Mouse (Mus musculus) heart, embryonic 14.5 days (tissue): ENCODE measurements around the gene Tenm2. TPM values are rescaled to one million over a fixed set of nuclear protein-coding genes. Genes with fewer than 3 reads are reported as not detected.

Source experiments
- ATAC-seq: fragments of 200-750 bp; cut with Nextera tagmentation; 2 replicates; pipeline ENCODE4 v1.8.0; 2017; ENCODE audit warnings: low read depth, moderate TSS enrichment; ENCODE audit not compliant: insufficient number of reproducible peaks, insufficient read depth, low FRiP score
- H3K27ac ChIP-seq, 2 experiments: fragments of 200-500 bp in 1 of 2; fragments of 300-500 bp in 1 of 2; sonication (generic) in 1 of 2; replicated peaks in 1 of 2; 2 replicates each; pipeline ENCODE4 v1.5.1; 2012 to 2014; ENCODE audit warnings: low read depth in 2 of 2, low read length in 2 of 2, control low read depth in 1 of 2, mild to moderate bottlenecking in 1 of 2, mixed read lengths in 1 of 2; ENCODE audit not compliant: control insufficient read depth in 1 of 2, insufficient read depth in 1 of 2
- H3K27me3 ChIP-seq: fragments of 300-500 bp; sonication (generic); 2 replicates; pipeline ENCODE4 v1.6.1; 2014; ENCODE audit warnings: mild to moderate bottlenecking, low read length, control low read depth; ENCODE audit not compliant: control insufficient read depth, insufficient read depth
- H3K36me3 ChIP-seq: fragments of 300-500 bp; sonication (generic); 2 replicates; pipeline ENCODE4 v1.6.1; 2014; ENCODE audit warnings: mild to moderate bottlenecking, control low read depth, low read length, mixed read lengths; ENCODE audit not compliant: control insufficient read depth, insufficient read depth
- H3K4me1 ChIP-seq, 2 experiments: fragments of 200-500 bp in 1 of 2; fragments of 300-500 bp in 1 of 2; sonication (generic) in 1 of 2; 2 replicates each; pipeline ENCODE4 v1.6.1; 2012 to 2014; ENCODE audit warnings: low read length in 2 of 2, control low read depth in 1 of 2, mixed read lengths in 1 of 2; ENCODE audit not compliant: control insufficient read depth in 2 of 2, insufficient read depth in 2 of 2
- H3K4me2 ChIP-seq: fragments of 300-500 bp; sonication (generic); 2 replicates; pipeline ENCODE4 v1.6.1; 2014; ENCODE audit warnings: mild to moderate bottlenecking, low read length
- H3K4me3 ChIP-seq, 2 experiments: fragments of 200-500 bp in 1 of 2; fragments of 300-500 bp in 1 of 2; sonication (generic) in 1 of 2; 2 replicates each; pipeline ENCODE4 v1.5.1; 2012 to 2014; ENCODE audit warnings: low read length in 2 of 2, mild to moderate bottlenecking in 2 of 2, control low read depth in 1 of 2, low read depth in 1 of 2, moderate library complexity in 1 of 2; ENCODE audit not compliant: control insufficient read depth in 1 of 2, insufficient read depth in 1 of 2
- H3K9ac ChIP-seq: fragments of 300-500 bp; sonication (generic); 2 replicates; pipeline ENCODE4 v1.6.1; 2014; ENCODE audit warnings: mild to moderate bottlenecking, low read length
- H3K9me3 ChIP-seq: fragments of 300-500 bp; sonication (generic); 2 replicates; pipeline ENCODE4 v1.6.1; 2016; ENCODE audit warnings: low read length, control low read depth; ENCODE audit not compliant: control insufficient read depth
- WGBS: fragments of 180-500 bp; shearing (Covaris S2); extraction: QIAGEN DNeasy Blood & Tissue Kit; methylation state at CpG from one replicate; pipeline ENCODE4 v1.1.7; 2014; 5-methylcytosine and 5-hydroxymethylcytosine counted together
- polyA plus RNA-seq: library from polyadenylated mRNA; unstranded; fragments of >200 nt; fragmentation: Nextera tagmentation; extraction: Ambion mirVana; gene quantifications from 2 replicates; pipeline ENCODE4 v1.2.1, GENCODE M21; 2014

The Tenm2 gene
- polyA plus RNA-seq, 1 experiment from 2014 or later: 0.96 TPM

GRCm38 (mm10) chr11:36072646-36073045 lies 1163.1 kb downstream of the Tenm2 start:
- H3K36me3 ChIP-seq: no peaks in the 10 kb centered on the region
- no peak overlapping the region for H3K9ac ChIP-seq
- ATAC-seq: no peak
- H3K27me3 ChIP-seq: no peaks in the 10 kb centered on the region
- H3K4me3 ChIP-seq: no peak overlapping the region
- peaks cover 4 to 7% of the 10 kb centered on the region in 2 experiments; a peak in 2 of 4 replicates for H3K4me1 ChIP-seq
- 67% methylated on average over 5 of the region's 5 CpGs for WGBS
- no peaks in the 10 kb centered on the region for H3K9me3 ChIP-seq
- no peak overlapping the region for H3K4me2 ChIP-seq
- no peak overlapping the region for H3K27ac ChIP-seq

DNA sequence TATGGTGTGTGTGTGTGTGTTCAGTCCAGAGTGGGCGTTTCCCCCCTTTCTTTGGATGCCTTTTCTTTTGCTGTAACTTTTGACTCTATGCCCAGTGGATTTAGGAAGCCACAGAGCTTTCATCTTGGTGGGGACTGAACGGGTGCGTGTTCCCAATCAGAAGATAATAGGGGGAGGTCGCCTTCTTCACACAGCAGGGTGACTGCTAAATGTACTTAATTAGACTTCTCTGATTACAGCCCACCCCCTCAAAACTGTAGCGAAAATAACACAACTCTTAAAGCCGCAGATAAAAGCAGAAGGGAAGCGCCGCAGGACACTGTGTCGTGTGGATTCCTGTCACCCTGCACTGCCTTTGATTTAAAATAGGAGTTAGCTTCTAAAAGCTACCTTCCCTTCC lies 1163.7 kb downstream of the Tenm2 start:
- Histone ChIP-seq H3K4me2 (no peak overlapping the region), H3K4me3 (no peak overlapping the region), H3K9ac (no peak overlapping the region), H3K36me3 (no peaks in the 10 kb centered on the region), H3K27me3 (no peaks in the 10 kb centered on the region), H3K4me1 (peaks cover 4 to 7% of the 10 kb centered on the region in 2 experiments; a peak in 2 of 4 replicates), H3K9me3 (no peaks in the 10 kb centered on the region), H3K27ac (no peak overlapping the region)
- WGBS: 25% methylated on average over 9 of the region's 9 CpGs
- no peak for ATAC-seq

- WGBS: no CpG with 5 or more reads among the region's 1 CpGs
- ATAC-seq: no peak
- peaks cover 20% of the 10 kb centered on the region; the same call in 1 of the 2 replicates for H3K27me3 ChIP-seq
These were observed 1176.4 kb downstream of the Tenm2 start for GRCm38 (mm10) chr11:36059325-36059843.

DNA sequence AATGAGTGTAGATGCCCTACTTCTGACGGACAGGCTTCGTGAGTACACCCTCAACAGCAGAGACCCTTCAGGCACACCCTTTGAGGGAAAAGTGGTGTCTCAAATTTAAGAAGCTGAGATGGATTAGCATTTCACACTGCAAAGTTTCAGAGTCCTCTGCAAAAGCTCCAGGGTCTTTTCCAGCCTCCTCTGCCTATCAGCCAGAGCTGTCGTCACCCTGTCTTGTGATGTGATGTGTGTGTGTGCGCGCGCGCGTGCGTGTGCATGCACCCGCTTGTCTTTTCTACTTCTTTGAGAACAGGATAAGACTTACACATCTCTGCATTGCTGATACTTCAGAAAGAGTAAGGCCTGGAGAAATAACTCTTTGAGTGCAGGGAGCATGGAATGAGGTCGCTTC lies 1179.2 kb downstream of the Tenm2 start:
- Histone ChIP-seq H3K9me3 (no peaks in the 10 kb centered on the region), H3K27ac (no peak overlapping the region), H3K4me1 (peaks cover 6% of the 10 kb centered on the region in 2 experiments), H3K36me3 (no peaks in the 10 kb centered on the region), H3K27me3 (peaks cover 24% of the 10 kb centered on the region; the same call in 1 of the 2 replicates), H3K4me3 (no peak overlapping the region), H3K4me2 (peak overlapping the region; percentile 54), H3K9ac (no peak overlapping the region)
- 16% methylated on average over 11 of the region's 11 CpGs for WGBS
- peak; percentile 68; the same call in 1 of the 2 replicates for ATAC-seq

More at GRCm38 (mm10) chr11:36059325-36059843, 1176.4 kb downstream of the Tenm2 start:
- peaks cover 6% of the 10 kb centered on the region in 2 experiments for H3K4me1 ChIP-seq
- H3K4me3 ChIP-seq: no peak overlapping the region
- no peak overlapping the region for H3K9ac ChIP-seq
- H3K9me3 ChIP-seq: no peaks in the 10 kb centered on the region
- H3K4me2 ChIP-seq: no peak overlapping the region
- no peaks in the 10 kb centered on the region for H3K36me3 ChIP-seq
- H3K27ac ChIP-seq: no peak overlapping the region

- ATAC-seq: no peak
- H3K9ac ChIP-seq: no peak overlapping the region
- no peak overlapping the region for H3K27ac ChIP-seq
- WGBS: 93% methylated on average over 7 of the region's 7 CpGs
- H3K9me3 ChIP-seq: no peaks in the 10 kb centered on the region
- peaks cover 6% of the 10 kb centered on the region in 2 experiments for H3K4me1 ChIP-seq
- no peak overlapping the region for H3K4me3 ChIP-seq
- peaks cover 30% of the 10 kb centered on the region; the same call in 1 of the 2 replicates for H3K27me3 ChIP-seq
- H3K36me3 ChIP-seq: no peaks in the 10 kb centered on the region
- H3K4me2 ChIP-seq: no peak overlapping the region
These were observed 1181.4 kb downstream of the Tenm2 start for GRCm38 (mm10) chr11:36054323-36054722.

DNA sequence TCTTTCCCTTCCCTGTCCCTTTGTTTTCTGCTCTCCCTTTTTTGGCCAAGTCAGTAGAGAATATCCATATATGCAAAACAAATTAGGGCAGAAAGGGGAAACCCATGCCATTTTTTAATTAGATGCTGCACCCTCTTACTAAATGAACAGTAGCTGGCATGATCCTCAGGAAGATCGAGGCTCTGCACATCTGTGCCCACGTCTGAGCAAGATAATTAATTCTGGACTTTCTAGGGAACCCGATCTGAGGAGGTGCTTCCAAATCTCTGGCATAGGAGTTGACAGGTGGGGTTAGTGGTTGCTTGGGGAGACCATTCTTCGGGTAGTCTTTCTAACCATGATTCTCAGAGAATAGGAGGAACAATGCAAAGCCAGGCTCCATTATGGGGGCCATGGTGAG lies 1182.3 kb downstream of the Tenm2 start:
- no peaks in the 10 kb centered on the region for H3K9me3 ChIP-seq
- no peak for ATAC-seq
- H3K4me1 ChIP-seq: peaks cover 6% of the 10 kb centered on the region in 2 experiments
- H3K4me3 ChIP-seq: no peak overlapping the region
- peaks cover 25% of the 10 kb centered on the region; the same call in 1 of the 2 replicates for H3K27me3 ChIP-seq
- no peak overlapping the region for H3K4me2 ChIP-seq
- H3K27ac ChIP-seq: no peak overlapping the region
- no peak overlapping the region for H3K9ac ChIP-seq
- 77% methylated on average over 4 of the region's 4 CpGs for WGBS
- no peaks in the 10 kb centered on the region for H3K36me3 ChIP-seq

- 56% methylated on average over 2 of the region's 2 CpGs for WGBS
- no peaks in the 10 kb centered on the region for H3K9me3 ChIP-seq
- no peak overlapping the region for H3K27ac ChIP-seq
- H3K36me3 ChIP-seq: no peaks in the 10 kb centered on the region
- H3K9ac ChIP-seq: no peak overlapping the region
- no peak for ATAC-seq
- H3K4me2 ChIP-seq: no peak overlapping the region
- H3K27me3 ChIP-seq: peaks cover 19% of the 10 kb centered on the region; the same call in 1 of the 2 replicates
- H3K4me3 ChIP-seq: no peak overlapping the region
- peaks cover 6% of the 10 kb centered on the region in 2 experiments for H3K4me1 ChIP-seq
These were observed 1183.2 kb downstream of the Tenm2 start for GRCm38 (mm10) chr11:36052598-36052997.

DNA sequence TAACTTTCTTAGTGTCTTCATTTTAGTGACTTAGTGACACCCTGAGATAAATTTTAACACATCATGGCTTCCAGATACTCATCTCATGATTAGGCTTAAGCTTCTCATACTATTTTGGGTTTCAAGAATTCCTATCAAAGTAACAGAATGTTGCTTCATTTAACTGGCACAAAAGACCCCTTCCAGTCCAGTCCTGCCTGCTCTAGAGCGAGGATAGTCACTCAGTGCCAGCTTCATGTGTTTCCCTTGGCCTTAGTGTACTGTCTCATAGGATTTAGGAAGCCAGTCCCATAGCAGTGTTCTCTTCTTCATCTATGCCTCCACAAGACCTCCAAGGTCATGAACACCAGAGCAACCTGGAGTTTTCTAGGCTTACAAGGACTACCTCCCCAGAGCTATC lies 1183.7 kb downstream of the Tenm2 start:
- ATAC-seq: no peak
- Histone ChIP-seq H3K4me1 (peaks cover 6% of the 10 kb centered on the region in 2 experiments), H3K4me2 (no peak overlapping the region), H3K27ac (no peak overlapping the region), H3K9ac (no peak overlapping the region), H3K4me3 (no peak overlapping the region), H3K9me3 (no peaks in the 10 kb centered on the region), H3K27me3 (peaks cover 19% of the 10 kb centered on the region; the same call in 1 of the 2 replicates), H3K36me3 (no peaks in the 10 kb centered on the region)
- WGBS: 85% methylated on average over 1 of the region's 1 CpGs
